Mouse (Mus musculus) midbrain, embryonic 13.5 days (tissue): Measurements from ENCODE around the gene Cxcr5. TPM values are rescaled to one million over a fixed set of nuclear protein-coding genes. Genes with fewer than 3 reads are reported as not detected.
"Not testable (repeated sequence)": the region's sequence is repeated elsewhere in the genome, so short reads cannot be mapped to it uniquely, and the experiment has no call there.

Experiments used
- ATAC-seq: fragments of 200-750 bp; cut with Nextera tagmentation; 2 replicates; pipeline ENCODE4 v1.8.0; 2017; ENCODE audit warnings: mild to moderate bottlenecking, moderate TSS enrichment, moderate library complexity
- H3K27ac ChIP-seq: fragments of 300-500 bp; sonication (generic); 2 replicates; pipeline ENCODE4 v1.5.1; 2015; ENCODE audit warnings: inconsistent platforms, mild to moderate bottlenecking, moderate library complexity
- H3K27me3 ChIP-seq: fragments of 300-500 bp; sonication (generic); 2 replicates; pipeline ENCODE4 v1.6.1; 2015; ENCODE audit warnings: mild to moderate bottlenecking, inconsistent platforms
- H3K36me3 ChIP-seq: fragments of 300-500 bp; sonication (generic); 2 replicates; pipeline ENCODE4 v1.6.1; 2015; ENCODE audit warnings: mild to moderate bottlenecking, inconsistent platforms
- H3K4me1 ChIP-seq: fragments of 300-500 bp; sonication (generic); replicated peaks from 2 replicates; pipeline ENCODE4 v1.6.1; 2015; ENCODE audit warnings: inconsistent platforms
- H3K4me2 ChIP-seq: fragments of 300-500 bp; sonication (generic); replicated peaks from 2 replicates; pipeline ENCODE4 v1.6.1; 2015; ENCODE audit warnings: moderate library complexity, mild to moderate bottlenecking, inconsistent platforms
- H3K4me3 ChIP-seq: fragments of 300-500 bp; sonication (generic); replicated peaks from 2 replicates; pipeline ENCODE4 v1.5.1; 2015; ENCODE audit warnings: mild to moderate bottlenecking, inconsistent platforms
- H3K9ac ChIP-seq: fragments of 300-500 bp; sonication (generic); replicated peaks from 2 replicates; pipeline ENCODE4 v1.6.1; 2015; ENCODE audit warnings: mild to moderate bottlenecking, inconsistent platforms
- H3K9me3 ChIP-seq: fragments of 300-500 bp; sonication (generic); 2 replicates; pipeline ENCODE4 v1.6.1; 2016; ENCODE audit warnings: mild to moderate bottlenecking, inconsistent platforms
- WGBS: fragments of 180-500 bp; shearing (Covaris S2); methylation state at CpG from one replicate; pipeline ENCODE4 v1.1.7; 2015; 5-methylcytosine and 5-hydroxymethylcytosine counted together
- polyA plus RNA-seq: library from polyadenylated mRNA; unstranded; fragments of >200 nt; fragmentation: Nextera tagmentation; extraction: Ambion mirVana; gene quantifications from 2 replicates; pipeline ENCODE4 v1.2.1, GENCODE M21; 2015

Gene Cxcr5
- polyA plus RNA-seq, 1 experiment from 2014 or later, result not detected

- Histone ChIP-seq H3K9ac (no peak overlapping the region), H3K4me1 (no peaks in the 10 kb centered on the region), H3K4me3 (no peak overlapping the region), H3K4me2 (no peak overlapping the region), H3K36me3 (no peaks in the 10 kb centered on the region), H3K9me3 (peaks cover 11% of the 10 kb centered on the region; the same call in 1 of the 2 replicates), H3K27ac (no peak overlapping the region), H3K27me3 (no peaks in the 10 kb centered on the region)
- WGBS, result 69% methylated on average over 8 of the region's 8 CpGs
- no peak for ATAC-seq
Observed at GRCm38 (mm10) chr9:44586640-44587261, 25.1 kb upstream of the Cxcr5 start.

- Histone ChIP-seq H3K4me2 (no peak overlapping the region), H3K9ac (no peak overlapping the region), H3K27me3 (no peaks in the 10 kb centered on the region), H3K4me1 (no peaks in the 10 kb centered on the region), H3K4me3 (no peak overlapping the region), H3K36me3 (no peaks in the 10 kb centered on the region), H3K27ac (no peak overlapping the region), H3K9me3 (peaks cover 11% of the 10 kb centered on the region; the same call in 1 of the 2 replicates)
- ATAC-seq, result no peak
- WGBS, result 92% methylated on average over 16 of the region's 16 CpGs
Observed at GRCm38 (mm10) chr9:44582390-44582789, 20.7 kb upstream of the Cxcr5 start.

GRCm38 (mm10) chr9:44581423-44581822 is 19.7 kb upstream of the Cxcr5 start:
- H3K9ac ChIP-seq, result no peak overlapping the region
- H3K4me3 ChIP-seq, result no peak overlapping the region
- H3K9me3 ChIP-seq, result peaks cover 11% of the 10 kb centered on the region; the same call in 1 of the 2 replicates
- H3K4me1 ChIP-seq, result no peaks in the 10 kb centered on the region
- H3K27ac ChIP-seq, result no peak overlapping the region
- ATAC-seq, result no peak
- no peak overlapping the region for H3K4me2 ChIP-seq
- H3K36me3 ChIP-seq, result no peaks in the 10 kb centered on the region
- H3K27me3 ChIP-seq, result no peaks in the 10 kb centered on the region
- 60% methylated on average over 3 of the region's 3 CpGs for WGBS

- H3K9ac ChIP-seq, result no peak overlapping the region
- H3K27me3 ChIP-seq, result no peaks in the 10 kb centered on the region
- H3K36me3 ChIP-seq, result no peaks in the 10 kb centered on the region
- H3K4me1 ChIP-seq, result no peaks in the 10 kb centered on the region
- H3K9me3 ChIP-seq, result peaks cover 11% of the 10 kb centered on the region; the same call in 1 of the 2 replicates
- no peak for ATAC-seq
- 88% methylated on average over 5 of the region's 5 CpGs for WGBS
- no peak overlapping the region for H3K27ac ChIP-seq
- no peak overlapping the region for H3K4me3 ChIP-seq
- no peak overlapping the region for H3K4me2 ChIP-seq
Observed at GRCm38 (mm10) chr9:44580085-44580484, 18.4 kb upstream of the Cxcr5 start.

- H3K27me3 ChIP-seq, result no peaks in the 10 kb centered on the region
- no peak overlapping the region for H3K4me2 ChIP-seq
- H3K4me1 ChIP-seq, result no peaks in the 10 kb centered on the region
- no peak overlapping the region for H3K9ac ChIP-seq
- H3K4me3 ChIP-seq, result no peak overlapping the region
- 49% methylated on average over 6 of the region's 6 CpGs for WGBS
- H3K27ac ChIP-seq, result no peak overlapping the region
- ATAC-seq, result no peak
- H3K36me3 ChIP-seq, result no peaks in the 10 kb centered on the region
- peaks cover 10% of the 10 kb centered on the region; the same call in 1 of the 2 replicates for H3K9me3 ChIP-seq
Observed at GRCm38 (mm10) chr9:44579392-44579791, 17.7 kb upstream of the Cxcr5 start.

- H3K4me2 ChIP-seq, H3K27ac ChIP-seq, H3K9ac ChIP-seq, H3K4me3 ChIP-seq, ATAC-seq, H3K9me3 ChIP-seq, H3K36me3 ChIP-seq, H3K27me3 ChIP-seq, H3K4me1 ChIP-seq: not testable (repeated sequence)
- WGBS, result 95% methylated on average over 7 of the region's 7 CpGs
Observed at GRCm38 (mm10) chr9:44576046-44576445, 14.4 kb upstream of the Cxcr5 start.

- Histone ChIP-seq H3K4me2 (no peak overlapping the region), H3K27me3 (no peaks in the 10 kb centered on the region), H3K9ac (no peak overlapping the region), H3K4me3 (no peak overlapping the region), H3K36me3 (no peaks in the 10 kb centered on the region), H3K27ac (no peak overlapping the region), H3K4me1 (no peaks in the 10 kb centered on the region), H3K9me3 (no peaks in the 10 kb centered on the region)
- ATAC-seq, result no peak
- WGBS, result 88% methylated on average over 2 of the region's 2 CpGs
Observed at GRCm38 (mm10) chr9:44575095-44575494, 13.4 kb upstream of the Cxcr5 start.

- Histone ChIP-seq H3K27ac (no peak overlapping the region), H3K36me3 (no peaks in the 10 kb centered on the region), H3K4me1 (no peaks in the 10 kb centered on the region), H3K27me3 (no peaks in the 10 kb centered on the region), H3K4me3 (no peak overlapping the region), H3K4me2 (no peak overlapping the region), H3K9me3 (no peaks in the 10 kb centered on the region), H3K9ac (no peak overlapping the region)
- 80% methylated on average over 4 of the region's 4 CpGs for WGBS
- ATAC-seq, result no peak
Observed at GRCm38 (mm10) chr9:44573306-44573705, 11.6 kb upstream of the Cxcr5 start.

GRCm38 (mm10) chr9:44570939-44571382 is 9.3 kb upstream of the Cxcr5 start:
- H3K9me3 ChIP-seq, result no peaks in the 10 kb centered on the region
- H3K4me2 ChIP-seq, result no peak overlapping the region
- no peak overlapping the region for H3K27ac ChIP-seq
- H3K4me1 ChIP-seq, result no peaks in the 10 kb centered on the region
- 83% methylated on average over 12 of the region's 12 CpGs for WGBS
- no peaks in the 10 kb centered on the region for H3K36me3 ChIP-seq
- no peaks in the 10 kb centered on the region for H3K27me3 ChIP-seq
- H3K9ac ChIP-seq, result no peak overlapping the region
- no peak overlapping the region for H3K4me3 ChIP-seq
- ATAC-seq, result no peak

GRCm38 (mm10) chr9:44568083-44568455 is 6.4 kb upstream of the Cxcr5 start:
- Histone ChIP-seq H3K4me2 (no peak overlapping the region), H3K4me3 (no peak overlapping the region), H3K9ac (no peak overlapping the region), H3K27me3 (no peaks in the 10 kb centered on the region), H3K36me3 (no peaks in the 10 kb centered on the region), H3K27ac (no peak overlapping the region), H3K9me3 (no peaks in the 10 kb centered on the region), H3K4me1 (no peaks in the 10 kb centered on the region)
- 36% methylated on average over 7 of the region's 7 CpGs for WGBS
- no peak for ATAC-seq

- no peak overlapping the region for H3K27ac ChIP-seq
- no peak for ATAC-seq
- H3K9me3 ChIP-seq, result no peaks in the 10 kb centered on the region
- no peak overlapping the region for H3K4me2 ChIP-seq
- no peak overlapping the region for H3K9ac ChIP-seq
- no peaks in the 10 kb centered on the region for H3K4me1 ChIP-seq
- no peak overlapping the region for H3K4me3 ChIP-seq
- no peaks in the 10 kb centered on the region for H3K36me3 ChIP-seq
- no peaks in the 10 kb centered on the region for H3K27me3 ChIP-seq
- 73% methylated on average over 9 of the region's 9 CpGs for WGBS
Observed at GRCm38 (mm10) chr9:44567338-44568082, 5.8 kb upstream of the Cxcr5 start.

GRCm38 (mm10) chr9:44565367-44565766 is 3.7 kb upstream of the Cxcr5 start:
- Histone ChIP-seq H3K4me2 (no peak overlapping the region), H3K27ac (no peak overlapping the region), H3K9me3 (no peaks in the 10 kb centered on the region), H3K36me3 (no peaks in the 10 kb centered on the region), H3K27me3 (no peaks in the 10 kb centered on the region), H3K4me1 (no peaks in the 10 kb centered on the region), H3K9ac (no peak overlapping the region), H3K4me3 (no peak overlapping the region)
- ATAC-seq, result no peak
- 15% methylated on average over 6 of the region's 6 CpGs for WGBS
